Mouse (Mus musculus) thymus, postnatal 25 days (tissue): ENCODE results near the gene Pitpna.

Experiments
- DNase-seq: peaks from one replicate; pipeline ENCODE4 v3.0.0; 2022

Pitpna gene

GRCm38 (mm10) chr11:75635315-75635714 lies 47.4 kb downstream of the Pitpna start:
- DNase-seq = no peak

- DNase-seq = no peak
Observed at GRCm38 (mm10) chr11:75643323-75643722, 55.4 kb downstream of the Pitpna start.

- peak; percentile 52 for DNase-seq
Observed at GRCm38 (mm10) chr11:75644684-75645083, 56.8 kb downstream of the Pitpna start.

GRCm38 (mm10) chr11:75647681-75648211 lies 59.8 kb downstream of the Pitpna start:
- DNase-seq = no peak

- DNase-seq = no peak
Observed at GRCm38 (mm10) chr11:75649155-75649561, 61.3 kb downstream of the Pitpna start.

- no peak for DNase-seq
Observed at GRCm38 (mm10) chr11:75650311-75650710, 62.4 kb downstream of the Pitpna start, which contains the start of gene Myo1c. Gene Myo1c (plus strand): TSS chr11:75650504.

- DNase-seq = no peak
Observed at GRCm38 (mm10) chr11:75650958-75651425, 63.1 kb downstream of the Pitpna start.

- peak; percentile 76 for DNase-seq
Observed at GRCm38 (mm10) chr11:75651426-75652221, 63.7 kb downstream of the Pitpna start.

- DNase-seq = peak; percentile 77
Observed at GRCm38 (mm10) chr11:75652222-75652941, 64.5 kb downstream of the Pitpna start.

GRCm38 (mm10) chr11:75652942-75653684 lies 65.2 kb downstream of the Pitpna start:
- no peak for DNase-seq

GRCm38 (mm10) chr11:75653781-75654470 lies 66.0 kb downstream of the Pitpna start:
- peak; percentile 76 for DNase-seq

GRCm38 (mm10) chr11:75654471-75655390 lies 66.8 kb downstream of the Pitpna start:
- DNase-seq = peak; percentile 66

GRCm38 (mm10) chr11:75655621-75656545 lies 68.0 kb downstream of the Pitpna start:
- peak; percentile 69 for DNase-seq

- peak; percentile 9 for DNase-seq
Observed at GRCm38 (mm10) chr11:75656621-75657590, 69.0 kb downstream of the Pitpna start.

- no peak for DNase-seq
Observed at GRCm38 (mm10) chr11:75657841-75658240, 69.9 kb downstream of the Pitpna start.

GRCm38 (mm10) chr11:75658311-75658710 lies 70.4 kb downstream of the Pitpna start:
- no peak for DNase-seq

- DNase-seq = no peak
Observed at GRCm38 (mm10) chr11:75658996-75659750, 71.3 kb downstream of the Pitpna start.

- DNase-seq = no peak
Observed at GRCm38 (mm10) chr11:75660081-75660590, 72.2 kb downstream of the Pitpna start.
